Mouse (Mus musculus) midbrain, embryonic 13.5 days (tissue): ENCODE results near the gene Pakap. TPM values are rescaled to one million over a fixed set of nuclear protein-coding genes. Genes with fewer than 3 reads are reported as not detected.

ENCODE experiments used
- ATAC-seq: fragments of 200-750 bp; cut with Nextera tagmentation; 2 replicates; pipeline ENCODE4 v1.8.0; 2017; ENCODE audit warnings: mild to moderate bottlenecking, moderate TSS enrichment, moderate library complexity
- H3K27ac ChIP-seq: fragments of 300-500 bp; sonication (generic); 2 replicates; pipeline ENCODE4 v1.5.1; 2015; ENCODE audit warnings: inconsistent platforms, mild to moderate bottlenecking, moderate library complexity
- H3K27me3 ChIP-seq: fragments of 300-500 bp; sonication (generic); 2 replicates; pipeline ENCODE4 v1.6.1; 2015; ENCODE audit warnings: mild to moderate bottlenecking, inconsistent platforms
- H3K36me3 ChIP-seq: fragments of 300-500 bp; sonication (generic); 2 replicates; pipeline ENCODE4 v1.6.1; 2015; ENCODE audit warnings: mild to moderate bottlenecking, inconsistent platforms
- H3K4me1 ChIP-seq: fragments of 300-500 bp; sonication (generic); replicated peaks from 2 replicates; pipeline ENCODE4 v1.6.1; 2015; ENCODE audit warnings: inconsistent platforms
- H3K4me2 ChIP-seq: fragments of 300-500 bp; sonication (generic); replicated peaks from 2 replicates; pipeline ENCODE4 v1.6.1; 2015; ENCODE audit warnings: moderate library complexity, mild to moderate bottlenecking, inconsistent platforms
- H3K4me3 ChIP-seq: fragments of 300-500 bp; sonication (generic); replicated peaks from 2 replicates; pipeline ENCODE4 v1.5.1; 2015; ENCODE audit warnings: mild to moderate bottlenecking, inconsistent platforms
- H3K9ac ChIP-seq: fragments of 300-500 bp; sonication (generic); replicated peaks from 2 replicates; pipeline ENCODE4 v1.6.1; 2015; ENCODE audit warnings: mild to moderate bottlenecking, inconsistent platforms
- H3K9me3 ChIP-seq: fragments of 300-500 bp; sonication (generic); 2 replicates; pipeline ENCODE4 v1.6.1; 2016; ENCODE audit warnings: mild to moderate bottlenecking, inconsistent platforms
- WGBS: fragments of 180-500 bp; shearing (Covaris S2); methylation state at CpG from one replicate; pipeline ENCODE4 v1.1.7; 2015; 5-methylcytosine and 5-hydroxymethylcytosine counted together
- polyA plus RNA-seq: library from polyadenylated mRNA; unstranded; fragments of >200 nt; fragmentation: Nextera tagmentation; extraction: Ambion mirVana; gene quantifications from 2 replicates; pipeline ENCODE4 v1.2.1, GENCODE M21; 2015

Pakap gene
- polyA plus RNA-seq, 1 experiment from 2014 or later, result 7.3 TPM

GRCm38 (mm10) chr4:57822641-57823040 lies 254.7 kb downstream of the Pakap start:
- Histone ChIP-seq H3K27ac (no peak overlapping the region), H3K4me3 (no peak overlapping the region), H3K36me3 (no peaks in the 10 kb centered on the region), H3K4me2 (no peak overlapping the region), H3K27me3 (peaks cover 22% of the 10 kb centered on the region; the same call in 1 of the 2 replicates), H3K9me3 (no peaks in the 10 kb centered on the region), H3K4me1 (peaks cover 27% of the 10 kb centered on the region), H3K9ac (no peak overlapping the region)
- WGBS, result 93% methylated on average over 5 of the region's 5 CpGs
- ATAC-seq, result no peak

GRCm38 (mm10) chr4:57824626-57825240 lies 256.8 kb downstream of the Pakap start:
- Histone ChIP-seq H3K9me3 (no peaks in the 10 kb centered on the region), H3K36me3 (no peaks in the 10 kb centered on the region), H3K9ac (no peak overlapping the region), H3K4me1 (peaks cover 28% of the 10 kb centered on the region), H3K27me3 (peaks cover 30% of the 10 kb centered on the region), H3K27ac (peak overlapping the region; percentile 41; the same call in 1 of the 2 replicates), H3K4me3 (no peak overlapping the region), H3K4me2 (no peak overlapping the region)
- ATAC-seq, result peak; percentile 67
- 6% methylated on average over 8 of the region's 8 CpGs for WGBS

DNA sequence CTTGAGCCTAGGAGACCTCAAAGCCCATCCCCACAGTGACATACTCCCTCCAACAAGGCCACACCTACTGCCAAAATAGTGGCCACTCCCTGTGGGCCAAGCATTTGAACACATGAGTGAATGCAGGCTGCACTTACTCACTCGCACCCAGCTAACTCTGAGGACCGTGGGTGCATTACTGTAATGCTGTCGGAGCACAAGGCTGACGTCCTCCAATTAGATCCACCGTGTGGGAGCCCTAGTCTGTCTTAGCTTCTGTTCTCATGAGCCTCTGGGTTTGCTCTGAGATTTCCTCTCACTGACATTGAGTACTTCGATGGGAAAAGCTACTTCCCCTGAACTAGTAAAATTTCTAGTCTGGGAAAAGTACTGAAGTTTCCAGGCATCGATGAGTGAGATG lies 258.3 kb downstream of the Pakap start:
- 88% methylated on average over 7 of the region's 7 CpGs for WGBS
- H3K4me1 ChIP-seq, result peaks cover 30% of the 10 kb centered on the region
- peaks cover 25% of the 10 kb centered on the region for H3K27me3 ChIP-seq
- no peak overlapping the region for H3K27ac ChIP-seq
- H3K9me3 ChIP-seq, result no peaks in the 10 kb centered on the region
- no peak for ATAC-seq
- no peak overlapping the region for H3K4me2 ChIP-seq
- H3K4me3 ChIP-seq, result no peak overlapping the region
- no peaks in the 10 kb centered on the region for H3K36me3 ChIP-seq
- no peak overlapping the region for H3K9ac ChIP-seq

GRCm38 (mm10) chr4:57829131-57829530 lies 261.2 kb downstream of the Pakap start:
- Histone ChIP-seq H3K9ac (no peak overlapping the region), H3K27me3 (peaks cover 25% of the 10 kb centered on the region), H3K4me1 (peaks cover 21% of the 10 kb centered on the region), H3K36me3 (no peaks in the 10 kb centered on the region), H3K27ac (no peak overlapping the region), H3K4me3 (no peak overlapping the region), H3K9me3 (no peaks in the 10 kb centered on the region), H3K4me2 (no peak overlapping the region)
- no peak for ATAC-seq
- WGBS, result 75% methylated on average over 9 of the region's 9 CpGs

GRCm38 (mm10) chr4:57829740-57830139 lies 261.8 kb downstream of the Pakap start:
- Histone ChIP-seq H3K27ac (no peak overlapping the region), H3K36me3 (no peaks in the 10 kb centered on the region), H3K4me1 (peaks cover 14% of the 10 kb centered on the region; the same call in 1 of the 2 replicates), H3K9me3 (no peaks in the 10 kb centered on the region), H3K4me3 (no peak overlapping the region), H3K4me2 (no peak overlapping the region), H3K9ac (no peak overlapping the region), H3K27me3 (peaks cover 25% of the 10 kb centered on the region)
- 51% methylated on average over 3 of the region's 3 CpGs for WGBS
- 0 out of 2 replicates have a peak, but pooled peaks have one; percentile 28 for ATAC-seq

DNA sequence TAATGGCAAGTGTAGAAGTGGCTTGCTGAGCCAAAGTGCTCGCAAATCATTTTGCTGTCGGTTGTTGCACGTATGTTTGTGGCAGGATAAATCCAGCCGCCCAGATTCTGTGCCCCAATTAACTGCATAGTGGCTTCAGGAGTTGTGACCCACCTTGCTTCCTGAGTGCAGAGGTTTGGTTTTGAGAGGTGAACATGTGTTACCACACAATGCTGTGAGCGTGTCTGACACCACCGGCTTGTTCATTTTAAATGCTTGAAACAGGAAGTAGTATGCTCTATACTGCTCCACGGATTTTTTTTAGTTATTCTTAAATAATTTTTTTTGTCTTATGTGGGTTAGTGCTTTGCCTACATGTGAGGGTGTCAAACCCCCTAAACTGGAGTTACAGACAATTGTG lies 264.3 kb downstream of the Pakap start:
- Histone ChIP-seq H3K9ac (no peak overlapping the region), H3K9me3 (no peaks in the 10 kb centered on the region), H3K36me3 (no peaks in the 10 kb centered on the region), H3K4me2 (no peak overlapping the region), H3K4me3 (no peak overlapping the region), H3K4me1 (peaks cover 9% of the 10 kb centered on the region; the same call in 1 of the 2 replicates), H3K27ac (no peak overlapping the region), H3K27me3 (peaks cover 11% of the 10 kb centered on the region)
- 68% methylated on average over 7 of the region's 7 CpGs for WGBS
- ATAC-seq, result no peak

- Histone ChIP-seq H3K36me3 (no peaks in the 10 kb centered on the region), H3K9ac (no peak overlapping the region), H3K4me3 (no peak overlapping the region), H3K4me1 (peaks cover 9% of the 10 kb centered on the region; the same call in 1 of the 2 replicates), H3K27ac (no peak overlapping the region), H3K27me3 (peaks cover 4% of the 10 kb centered on the region), H3K4me2 (no peak overlapping the region), H3K9me3 (no peaks in the 10 kb centered on the region)
- 0 out of 2 replicates have a peak, but pooled peaks have one; percentile 38 for ATAC-seq
- WGBS, result 77% methylated on average over 4 of the region's 4 CpGs
Observed at GRCm38 (mm10) chr4:57833060-57833459, 265.1 kb downstream of the Pakap start.

DNA sequence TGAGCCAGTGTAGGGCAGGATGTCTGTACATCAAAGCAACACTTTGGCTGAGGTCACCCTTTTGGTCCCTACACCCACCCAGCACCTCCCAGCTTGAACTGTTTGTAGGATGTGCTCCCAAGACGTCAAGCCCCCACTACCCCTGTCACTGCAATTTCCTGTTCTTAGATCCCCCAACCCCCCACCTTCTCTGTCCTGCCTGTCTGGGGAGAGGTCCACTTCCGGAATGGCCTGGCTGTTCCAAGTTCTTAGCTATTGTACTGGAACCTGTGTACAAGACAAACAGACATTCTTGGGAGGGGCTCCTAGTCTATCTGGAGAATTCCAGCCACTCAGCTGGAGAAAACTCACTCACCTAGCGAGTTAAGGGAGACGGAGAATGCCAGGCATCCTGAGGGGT lies 266.2 kb downstream of the Pakap start:
- ATAC-seq, result no peak
- no peak overlapping the region for H3K4me3 ChIP-seq
- 82% methylated on average over 4 of the region's 4 CpGs for WGBS
- H3K27me3 ChIP-seq, result no peaks in the 10 kb centered on the region; the same call in 1 of the 2 replicates
- peaks cover 9% of the 10 kb centered on the region; the same call in 1 of the 2 replicates for H3K4me1 ChIP-seq
- no peaks in the 10 kb centered on the region for H3K9me3 ChIP-seq
- H3K4me2 ChIP-seq, result no peak overlapping the region
- no peak overlapping the region for H3K27ac ChIP-seq
- no peaks in the 10 kb centered on the region for H3K36me3 ChIP-seq
- H3K9ac ChIP-seq, result no peak overlapping the region

DNA sequence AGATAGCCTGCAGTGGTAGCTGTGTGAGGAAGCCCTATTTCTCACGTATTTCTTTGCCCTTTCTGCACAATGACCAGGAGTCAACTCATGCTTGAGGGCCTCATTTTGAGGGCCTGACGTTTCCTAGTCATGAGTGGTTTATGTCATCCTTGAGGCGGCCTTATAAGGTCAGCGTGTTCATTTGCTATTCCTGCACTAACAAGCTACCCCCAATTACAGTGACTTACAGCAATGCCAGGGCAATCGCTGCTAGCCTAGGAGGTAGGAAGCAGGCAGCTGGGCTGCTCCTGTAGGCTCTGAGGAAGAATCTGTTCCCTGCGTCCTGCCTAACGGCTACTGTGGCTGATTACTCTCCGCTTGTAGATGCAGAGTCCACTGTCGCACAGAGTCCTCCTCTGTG lies 269.1 kb downstream of the Pakap start:
- Histone ChIP-seq H3K9ac (no peak overlapping the region), H3K4me1 (0 out of 2 replicates have a peak, but pooled peaks cover 5% of the 10 kb centered on the region), H3K4me2 (no peak overlapping the region), H3K27ac (no peak overlapping the region), H3K9me3 (no peaks in the 10 kb centered on the region), H3K36me3 (no peaks in the 10 kb centered on the region), H3K27me3 (no peaks in the 10 kb centered on the region), H3K4me3 (no peak overlapping the region)
- no peak for ATAC-seq
- 78% methylated on average over 9 of the region's 9 CpGs for WGBS

- WGBS, result 83% methylated on average over 4 of the region's 4 CpGs
- no peak overlapping the region for H3K27ac ChIP-seq
- H3K4me3 ChIP-seq, result no peak overlapping the region
- H3K27me3 ChIP-seq, result no peaks in the 10 kb centered on the region; the same call in 1 of the 2 replicates
- H3K36me3 ChIP-seq, result no peaks in the 10 kb centered on the region
- no peak overlapping the region for H3K4me2 ChIP-seq
- ATAC-seq, result no peak
- H3K9ac ChIP-seq, result no peak overlapping the region
- H3K4me1 ChIP-seq, result 0 out of 2 replicates have a peak, but pooled peaks cover 1% of the 10 kb centered on the region
- no peaks in the 10 kb centered on the region for H3K9me3 ChIP-seq
Observed at GRCm38 (mm10) chr4:57839343-57839742, 271.4 kb downstream of the Pakap start.

DNA sequence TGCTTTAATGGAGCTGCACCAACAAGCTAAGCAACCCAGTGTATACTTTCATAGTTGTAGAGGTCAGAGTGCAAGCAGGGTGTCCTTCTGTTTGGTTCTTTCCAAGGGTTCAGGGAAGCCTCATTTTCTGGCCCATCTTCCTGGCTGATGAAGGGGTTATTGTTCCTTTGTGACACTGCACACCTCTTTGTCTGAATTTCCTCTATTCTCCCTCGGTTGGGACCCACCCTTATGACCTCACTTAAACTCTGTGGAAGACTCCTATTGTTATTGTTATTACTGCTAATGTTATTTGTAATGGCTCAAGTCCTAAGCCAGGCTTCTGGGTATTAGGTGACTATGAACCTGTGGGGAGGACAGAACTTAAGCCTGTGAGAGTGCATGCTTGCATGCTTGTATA lies 273.9 kb downstream of the Pakap start:
- Histone ChIP-seq H3K9ac (no peak overlapping the region), H3K4me2 (no peak overlapping the region), H3K27me3 (no peaks in the 10 kb centered on the region; the same call in 1 of the 2 replicates), H3K27ac (no peak overlapping the region), H3K9me3 (no peaks in the 10 kb centered on the region), H3K4me3 (no peak overlapping the region), H3K36me3 (no peaks in the 10 kb centered on the region), H3K4me1 (peaks cover 21% of the 10 kb centered on the region)
- no peak for ATAC-seq
- WGBS, result 16% methylated on average over 1 of the region's 1 CpGs

GRCm38 (mm10) chr4:57842472-57843305 lies 274.7 kb downstream of the Pakap start:
- Histone ChIP-seq H3K27ac (no peak overlapping the region), H3K9me3 (no peaks in the 10 kb centered on the region), H3K4me3 (no peak overlapping the region), H3K27me3 (no peaks in the 10 kb centered on the region; the same call in 1 of the 2 replicates), H3K4me1 (peaks cover 28% of the 10 kb centered on the region), H3K36me3 (no peaks in the 10 kb centered on the region), H3K4me2 (no peak overlapping the region), H3K9ac (no peak overlapping the region)
- ATAC-seq, result no peak
- WGBS, result 87% methylated on average over 11 of the region's 11 CpGs
